Mouse (Mus musculus) megakaryocyte, embryonic 14.5 days (primary cell): ENCODE results near the gene Cit. TPM values are rescaled to one million over a fixed set of nuclear protein-coding genes. Genes with fewer than 3 reads are reported as not detected.

Experiments used
- H3K27me3 ChIP-seq: replicated peaks from 2 replicates; pipeline ENCODE3; 2012; ENCODE audit warnings: inconsistent platforms
- H3K36me3 ChIP-seq: replicated peaks from 2 replicates; pipeline ENCODE3; 2012; ENCODE audit warnings: low read length, inconsistent platforms, mixed read lengths
- H3K4me1 ChIP-seq: 2 replicates; pipeline ENCODE4 v1.6.1; 2012; ENCODE audit warnings: inconsistent platforms
- H3K4me3 ChIP-seq: replicated peaks from 2 replicates; pipeline ENCODE3; 2012; ENCODE audit warnings: moderate library complexity, mild to moderate bottlenecking, inconsistent platforms
- H3K9me3 ChIP-seq: 2 replicates; pipeline ENCODE4 v1.6.1; 2012; ENCODE audit warnings: inconsistent platforms
- FLI1 ChIP-seq: IDR thresholded peaks from 2 replicates; pipeline ENCODE4 v1.6.1; 2012; ENCODE audit warnings: low read length, inconsistent platforms, mixed read lengths
- GATA1 ChIP-seq: IDR thresholded peaks from 3 replicates; pipeline ENCODE4 v1.6.1; 2012; ENCODE audit warnings: mixed read lengths, low read length, inconsistent platforms, borderline replicate concordance
- polyA plus RNA-seq: library from polyadenylated mRNA; stranded (reverse); fragments of >175 nt; gene quantifications from 2 replicates; pipeline ENCODE4 v1.2.3, GENCODE M21; 2012; ENCODE audit warnings: low replicate concordance; ENCODE audit not compliant: insufficient read depth

Gene Cit
- polyA plus RNA-seq, 1 experiment = 6.7 TPM

- peaks cover 50% of the 10 kb centered on the region for H3K4me1 ChIP-seq
- H3K4me3 ChIP-seq = peak overlapping the region; percentile 75
- H3K9me3 ChIP-seq = peaks cover 23% of the 10 kb centered on the region
- peaks cover 7% of the 10 kb centered on the region for H3K36me3 ChIP-seq
- peaks cover 35% of the 10 kb centered on the region for H3K27me3 ChIP-seq
- TF ChIP-seq GATA1 = no peak
- no peak for TF ChIP-seq FLI1
Measured at GRCm38 (mm10) chr5:116031190-116031577, 186.1 kb downstream of the Cit start.

GRCm38 (mm10) chr5:116036465-116036864 is 191.4 kb downstream of the Cit start:
- Histone ChIP-seq H3K27me3 (peaks cover 50% of the 10 kb centered on the region), H3K4me3 (no peak overlapping the region), H3K36me3 (no peaks in the 10 kb centered on the region), H3K4me1 (peaks cover 5% of the 10 kb centered on the region), H3K9me3 (peaks cover 39% of the 10 kb centered on the region)
- TF ChIP-seq GATA1 (no peak), FLI1 (no peak)

GRCm38 (mm10) chr5:116037731-116038130 is 192.7 kb downstream of the Cit start:
- TF ChIP-seq FLI1 (no peak), GATA1 (no peak)
- Histone ChIP-seq H3K4me3 (peak overlapping the region; percentile 23), H3K27me3 (peaks cover 49% of the 10 kb centered on the region), H3K4me1 (peaks cover 4% of the 10 kb centered on the region; the same call in 1 of the 2 replicates), H3K36me3 (no peaks in the 10 kb centered on the region), H3K9me3 (peaks cover 35% of the 10 kb centered on the region)

- Histone ChIP-seq H3K27me3 (peaks cover 42% of the 10 kb centered on the region), H3K36me3 (no peaks in the 10 kb centered on the region), H3K4me3 (no peak overlapping the region), H3K4me1 (peaks cover 4% of the 10 kb centered on the region; the same call in 1 of the 2 replicates), H3K9me3 (peaks cover 32% of the 10 kb centered on the region)
- TF ChIP-seq GATA1 = no peak
- no peak for TF ChIP-seq FLI1
Measured at GRCm38 (mm10) chr5:116039706-116040105, 194.6 kb downstream of the Cit start.

GRCm38 (mm10) chr5:116042241-116042640 is 197.2 kb downstream of the Cit start:
- Histone ChIP-seq H3K4me3 (no peak overlapping the region), H3K27me3 (peaks cover 22% of the 10 kb centered on the region), H3K36me3 (no peaks in the 10 kb centered on the region), H3K4me1 (peaks cover 4% of the 10 kb centered on the region; the same call in 1 of the 2 replicates), H3K9me3 (peaks cover 12% of the 10 kb centered on the region)
- TF ChIP-seq FLI1 (no peak), GATA1 (no peak)

- no peak for TF ChIP-seq FLI1
- TF ChIP-seq GATA1 = no peak
Measured at GRCm38 (mm10) chr5:116045581-116045980, 200.5 kb downstream of the Cit start.

GRCm38 (mm10) chr5:116046246-116046645 is 201.2 kb downstream of the Cit start:
- Histone ChIP-seq H3K9me3 (0 out of 2 replicates have a peak, but pooled peaks cover 5% of the 10 kb centered on the region), H3K4me3 (no peak overlapping the region), H3K4me1 (peaks cover 18% of the 10 kb centered on the region), H3K36me3 (no peaks in the 10 kb centered on the region), H3K27me3 (peaks cover 3% of the 10 kb centered on the region)
- TF ChIP-seq GATA1 (no peak), FLI1 (no peak)

More at GRCm38 (mm10) chr5:116045581-116045980, 200.5 kb downstream of the Cit start:
- Histone ChIP-seq H3K36me3 (no peaks in the 10 kb centered on the region), H3K9me3 (0 out of 2 replicates have a peak, but pooled peaks cover 6% of the 10 kb centered on the region), H3K4me3 (no peak overlapping the region), H3K4me1 (peaks cover 18% of the 10 kb centered on the region), H3K27me3 (peaks cover 7% of the 10 kb centered on the region)

- H3K36me3 ChIP-seq = no peaks in the 10 kb centered on the region
- no peak for TF ChIP-seq FLI1
- no peak for TF ChIP-seq GATA1
- 0 out of 2 replicates have a peak, but pooled peaks cover 5% of the 10 kb centered on the region for H3K9me3 ChIP-seq
- no peak overlapping the region for H3K4me3 ChIP-seq
- peaks cover 23% of the 10 kb centered on the region for H3K4me1 ChIP-seq
- H3K27me3 ChIP-seq = peaks cover 6% of the 10 kb centered on the region
Measured at GRCm38 (mm10) chr5:116048321-116048720, 203.2 kb downstream of the Cit start.

GRCm38 (mm10) chr5:116049821-116050220 is 204.7 kb downstream of the Cit start:
- Histone ChIP-seq H3K4me1 (peaks cover 23% of the 10 kb centered on the region), H3K27me3 (peaks cover 11% of the 10 kb centered on the region), H3K36me3 (no peaks in the 10 kb centered on the region), H3K9me3 (0 out of 2 replicates have a peak, but pooled peaks cover 2% of the 10 kb centered on the region), H3K4me3 (no peak overlapping the region)
- no peak for TF ChIP-seq FLI1
- no peak for TF ChIP-seq GATA1

- peaks cover 23% of the 10 kb centered on the region for H3K4me1 ChIP-seq
Measured at GRCm38 (mm10) chr5:116052171-116052570, 207.1 kb downstream of the Cit start.

More at GRCm38 (mm10) chr5:116052171-116052570, 207.1 kb downstream of the Cit start:
- TF ChIP-seq FLI1 = no peak
- TF ChIP-seq GATA1 = no peak
- H3K4me3 ChIP-seq = no peak overlapping the region
- H3K36me3 ChIP-seq = no peaks in the 10 kb centered on the region
- peaks cover 14% of the 10 kb centered on the region for H3K27me3 ChIP-seq
- no peaks in the 10 kb centered on the region for H3K9me3 ChIP-seq
